In genomic region chr1:91932221-91932620, GRCm38 (mm10) we compare ENCODE assay signal across 24 mouse cellular contexts.
A peak's percentile ranks its signal among the peaks of the same experiment; 100 is the strongest.
DNase-seq lines count a peak whose midpoint lies in the region; ATAC-seq lines count a peak whose summit lies in the region.
"Had no signal": no experiment of that assay in that cellular context is flagged by ENCODE, and none has a peak within 500 bp of the region (broad histone marks: within the 10 kb centered on the region; RNA-seq: fewer than 3 reads in every experiment).

No protein-coding gene starts in this region.

- 93% methylated on average over 12 of the region's 12 CpGs for WGBS in kidney, embryonic 15.5 days

- H3K9me3 ChIP-seq in kidney, embryonic 15.5 days (replicated peaks) = no peaks in the 10 kb centered on the region
- H3K9me3 ChIP-seq: forebrain, embryonic 10.5 days; forebrain, embryonic 13.5 days; G1E; heart, embryonic 10.5 days; heart, embryonic 13.5 days had no signal

- no peak overlapping the region for H3K4me3 ChIP-seq in kidney, embryonic 15.5 days (replicated peaks)
- H3K4me3 ChIP-seq: forebrain, embryonic 10.5 days; forebrain, embryonic 13.5 days; heart, adult 2 months; heart, embryonic 10.5 days; heart, embryonic 13.5 days had no signal

- H3K9ac ChIP-seq in kidney, embryonic 15.5 days = no peak overlapping the region
- H3K9ac ChIP-seq: forebrain, embryonic 13.5 days; heart, embryonic 13.5 days; hindbrain, embryonic 14.5 days had no signal

- no peak for ATAC-seq in kidney, embryonic 15.5 days (replicated peaks; ENCODE audit: low FRiP score)
- ATAC-seq: forebrain, embryonic 13.5 days; forebrain, embryonic 16.5 days; Patski had no signal

- H3K36me3 ChIP-seq in kidney, embryonic 15.5 days = peaks cover 51% of the 10 kb centered on the region

- no peak overlapping the region for H3K27ac ChIP-seq in kidney, embryonic 15.5 days
- H3K27ac ChIP-seq: forebrain, embryonic 10.5 days; forebrain, embryonic 13.5 days; heart, adult 2 months; heart, embryonic 10.5 days; heart, embryonic 13.5 days; hindbrain, embryonic 14.5 days had no signal

- no peaks in the 10 kb centered on the region for H3K27me3 ChIP-seq in kidney, embryonic 15.5 days
- H3K27me3 ChIP-seq: CH12.LX; forebrain, embryonic 13.5 days; heart, embryonic 13.5 days; Patski had no signal

- no peak overlapping the region for H3K4me2 ChIP-seq in kidney, embryonic 15.5 days
- H3K4me2 ChIP-seq: forebrain, embryonic 13.5 days; heart, embryonic 13.5 days; hindbrain, embryonic 14.5 days had no signal

- H3K4me1 ChIP-seq in kidney, embryonic 15.5 days = no peaks in the 10 kb centered on the region
- H3K4me1 ChIP-seq: forebrain, embryonic 10.5 days had no signal

- peak; percentile 62 for DNase-seq in kidney, adult 11 months
- peak; percentile 47 to 67 for DNase-seq in kidney, adult 8-10 months
- DNase-seq in kidney, postnatal 4 days = no peak
- DNase-seq in kidney, postnatal 14 days = peak; percentile 27
- DNase-seq in kidney, postnatal 36 days = peak; percentile 55 to 59
- DNase-seq in frontal cortex, postnatal 36 days (ENCODE audit: low spot score in 2 of 2) = no peak
- DNase-seq: adrenal gland, postnatal 10 days; adrenal gland, postnatal 36 days; B cell, adult 2 months; cerebellum, adult 9-10 months; gastrocnemius, postnatal 25 days; heart, adult 2 months; heart, postnatal 14 days; heart, postnatal 4 days had no signal

Comparison
In these comparisons a context has a peak if more than half of its experiments do, and no peak if none do; other contexts are left out.
1. DNase-seq: peak in kidney, adult 11 months (single experiment), kidney, adult 8-10 months (2 of 2), kidney, postnatal 14 days (single experiment) and kidney, postnatal 36 days (2 of 2); none in kidney, postnatal 4 days (0 of 2) and frontal cortex, postnatal 36 days (0 of 2).